Mouse (Mus musculus) ovary, postnatal 10 days (tissue): ENCODE results near the gene Upk3b.
"Not testable (repeated sequence)": the region's sequence is repeated elsewhere in the genome, so short reads cannot be mapped to it uniquely, and the experiment has no call there.

Experiments used
- DNase-seq: peaks from one replicate; pipeline ENCODE4 v3.0.0; 2022; ENCODE audit warnings: low spot score

Upk3b gene

DNA sequence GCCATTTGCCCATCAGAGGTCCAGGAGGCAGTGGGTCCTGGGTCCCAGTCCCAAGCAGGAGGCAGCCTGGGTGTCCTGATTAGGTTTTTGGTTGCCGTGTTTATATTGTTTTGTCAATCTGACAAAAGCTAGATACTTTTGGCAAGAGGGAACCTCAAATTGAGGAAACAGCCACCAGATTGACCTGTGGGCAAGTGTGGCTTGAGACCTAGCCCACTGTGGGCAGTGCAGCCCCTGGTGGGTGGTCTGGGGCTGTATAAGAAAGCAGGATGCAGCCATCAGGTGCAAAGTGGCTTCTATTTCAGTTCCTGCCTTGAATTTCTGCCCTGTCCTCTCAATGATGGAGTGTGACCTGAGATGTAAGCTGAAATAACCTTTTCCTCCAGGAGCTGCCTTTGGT lies 3.0 kb upstream of the Upk3b start:
- DNase-seq = no peak

DNA sequence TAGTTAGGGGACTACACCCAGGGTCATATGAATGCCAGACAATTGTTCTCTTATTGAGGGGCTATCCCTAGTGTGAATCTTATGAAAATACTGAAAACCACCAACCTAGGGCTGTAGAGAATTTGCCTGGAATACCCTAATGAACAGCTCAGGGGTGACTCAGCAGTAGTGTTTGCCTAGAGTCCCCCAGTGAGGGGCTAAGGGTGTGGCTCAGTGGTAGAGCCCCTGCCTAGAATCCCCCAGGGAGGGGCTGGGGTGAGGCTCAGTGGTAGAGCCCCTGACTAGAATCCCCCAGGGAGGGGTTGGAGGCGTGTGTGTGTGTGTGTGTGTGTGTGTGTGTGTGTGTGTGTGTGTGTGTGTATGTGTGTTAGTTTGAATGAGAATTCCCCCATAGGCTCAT lies 1.6 kb upstream of the Upk3b start:
- DNase-seq = no peak

DNA sequence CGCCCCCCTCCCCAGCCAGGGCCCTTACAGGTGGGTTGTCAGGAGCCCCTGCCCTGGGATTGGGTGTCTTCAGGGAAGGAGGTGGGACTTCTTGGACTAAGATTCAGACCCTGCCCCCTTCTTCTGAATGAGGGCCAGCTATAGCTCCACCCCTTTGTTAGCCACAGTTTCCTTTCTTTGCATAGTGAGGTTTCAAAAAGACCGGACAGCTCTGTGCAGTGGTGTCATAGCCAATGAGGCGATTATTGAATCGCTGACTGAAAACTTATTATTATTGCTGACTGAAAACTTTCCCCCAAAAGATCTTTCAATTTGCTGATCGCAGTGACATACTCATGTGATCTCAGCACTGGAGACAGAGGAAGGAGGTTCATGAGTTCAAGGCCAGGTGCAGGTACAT lies 1.9 kb downstream of the Upk3b start:
- DNase-seq = no peak

DNA sequence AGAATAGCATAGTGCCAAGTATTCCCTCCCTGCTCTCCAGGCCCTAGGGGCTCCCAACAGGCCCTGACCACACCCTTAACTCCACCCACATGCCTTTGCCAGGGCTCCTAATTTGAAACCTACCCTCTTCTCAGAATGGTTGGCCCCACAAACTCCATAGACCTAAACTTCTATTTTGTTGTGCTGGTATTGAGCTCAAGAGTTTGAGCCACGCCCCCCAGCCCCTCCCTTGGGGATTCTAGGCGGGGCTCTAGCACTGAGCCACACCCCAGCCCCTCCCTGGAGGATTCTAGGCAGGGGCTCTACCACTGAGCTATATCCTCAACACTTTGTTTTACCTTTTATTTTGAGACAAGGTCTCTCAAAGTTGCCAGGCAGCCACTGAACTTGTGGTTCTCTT lies 3.0 kb downstream of the Upk3b start:
- DNase-seq = no peak

DNA sequence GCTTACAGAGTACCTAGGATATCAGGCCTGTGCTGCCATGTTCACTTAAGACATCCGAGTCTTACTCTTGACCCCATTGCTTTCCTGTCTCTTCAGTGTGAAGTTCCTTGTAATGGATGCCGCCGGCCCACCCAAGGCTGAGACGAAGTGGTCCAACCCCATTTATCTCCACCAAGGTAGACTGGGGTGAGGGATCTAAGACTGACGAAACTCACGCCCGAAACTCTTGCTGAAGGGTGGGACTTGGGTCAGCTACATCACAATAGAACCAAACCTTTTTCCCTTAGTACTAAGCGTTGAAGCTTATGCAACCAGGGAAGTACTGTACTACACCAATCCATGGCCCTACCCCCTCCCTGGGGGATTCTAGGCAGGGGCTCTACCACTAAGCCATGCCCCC lies 3.4 kb downstream of the Upk3b start:
- no peak for DNase-seq

DNA sequence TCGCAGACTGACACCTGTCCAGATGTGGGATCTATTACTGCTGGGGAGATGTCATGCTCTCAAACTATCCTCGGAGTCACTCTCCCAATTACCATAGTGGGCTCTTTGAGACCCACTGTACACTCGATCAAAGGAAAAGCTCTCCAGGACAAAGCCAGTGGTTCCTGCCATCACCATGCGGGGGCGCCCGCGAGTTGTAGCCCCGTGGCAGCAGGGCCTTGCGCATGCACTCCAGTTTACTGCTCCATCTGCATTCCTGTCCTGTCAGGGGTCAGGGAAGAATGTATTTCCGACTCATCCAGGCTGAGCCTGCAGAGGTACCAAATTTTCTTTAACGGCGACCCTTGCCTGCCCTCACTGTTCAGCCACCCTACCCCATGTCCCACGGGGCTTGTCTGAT lies 6.6 kb downstream of the Upk3b start:
- no peak for DNase-seq

DNA sequence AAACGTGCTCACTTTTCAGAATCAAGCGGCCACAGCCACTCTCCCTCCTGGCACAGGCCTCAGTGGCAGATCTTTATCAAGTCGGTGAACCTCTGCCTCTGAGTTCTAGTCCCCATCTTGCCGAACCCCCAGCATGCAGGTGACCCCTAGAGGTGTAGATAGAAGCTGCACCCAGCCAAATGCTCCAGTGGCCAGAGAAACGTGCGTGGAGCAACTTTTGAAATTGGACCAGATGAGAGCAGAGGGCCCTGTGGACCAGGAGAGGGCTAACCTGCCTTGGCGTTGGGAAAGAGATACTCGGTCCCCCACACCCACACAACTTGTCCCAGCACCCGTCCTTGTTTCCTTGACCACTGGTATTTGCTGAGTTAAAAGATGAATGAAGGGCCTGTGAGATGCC lies 7.1 kb downstream of the Upk3b start:
- DNase-seq = no peak

DNA sequence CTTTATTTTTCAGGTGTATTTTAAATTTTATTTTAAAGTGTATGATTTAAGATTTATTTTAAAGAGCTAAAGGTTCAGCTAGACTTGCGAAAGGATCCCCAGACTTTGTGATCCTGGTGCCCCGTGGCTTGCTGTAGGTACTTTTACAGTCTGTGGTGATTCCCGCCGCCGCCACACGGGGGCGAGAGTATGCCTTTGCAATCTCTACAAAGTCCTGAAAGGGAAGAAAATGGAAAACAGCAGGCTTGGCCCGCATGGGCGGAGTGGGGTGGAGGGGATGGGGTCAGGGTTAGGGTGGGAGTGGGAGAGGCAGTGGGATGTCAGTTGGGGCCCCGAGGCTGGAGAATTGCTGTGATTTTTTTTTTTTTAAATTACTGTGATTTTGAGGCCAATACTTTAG lies 7.7 kb downstream of the Upk3b start:
- peak; percentile 86 for DNase-seq

DNA sequence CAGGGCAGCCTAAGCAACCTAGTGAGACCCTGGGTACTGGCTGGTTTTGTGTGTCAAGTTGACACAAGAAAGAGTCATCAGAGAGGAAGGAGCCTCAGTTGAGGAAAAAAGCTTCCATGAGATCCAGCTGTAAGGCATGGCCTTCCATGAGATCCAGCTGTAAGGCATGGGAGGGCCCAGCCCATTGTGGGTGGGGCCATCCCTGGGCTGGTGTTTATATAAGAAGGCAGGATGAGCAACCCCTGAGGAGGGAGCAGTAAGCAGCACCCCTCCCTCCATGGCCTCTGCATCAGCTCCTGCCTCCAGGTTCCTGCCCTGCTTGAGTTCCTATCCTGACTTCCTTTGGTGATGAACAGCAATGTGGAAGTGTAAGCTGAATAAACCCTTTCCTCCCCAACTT lies 10.2 kb downstream of the Upk3b start:
- DNase-seq = not testable (repeated sequence)

DNA sequence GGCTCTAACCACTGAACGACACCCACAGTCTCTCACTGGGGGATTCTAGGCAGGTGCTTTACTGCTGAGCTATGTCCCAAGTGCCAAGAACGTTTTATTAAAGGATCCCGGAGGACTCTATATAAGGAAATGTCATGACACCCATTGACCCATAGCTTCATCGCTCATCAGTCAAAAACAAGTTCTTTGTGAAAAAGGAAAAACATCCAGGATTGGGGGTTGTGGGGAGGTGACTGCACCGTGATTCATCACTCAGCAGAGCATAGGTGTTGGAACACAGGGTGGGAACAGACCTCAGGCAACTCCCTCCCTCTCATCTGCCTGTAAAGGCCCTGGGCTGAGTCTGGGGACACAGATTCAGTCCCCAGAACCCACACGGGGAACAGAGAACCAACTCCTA lies 11.6 kb downstream of the Upk3b start:
- DNase-seq = no peak

DNA sequence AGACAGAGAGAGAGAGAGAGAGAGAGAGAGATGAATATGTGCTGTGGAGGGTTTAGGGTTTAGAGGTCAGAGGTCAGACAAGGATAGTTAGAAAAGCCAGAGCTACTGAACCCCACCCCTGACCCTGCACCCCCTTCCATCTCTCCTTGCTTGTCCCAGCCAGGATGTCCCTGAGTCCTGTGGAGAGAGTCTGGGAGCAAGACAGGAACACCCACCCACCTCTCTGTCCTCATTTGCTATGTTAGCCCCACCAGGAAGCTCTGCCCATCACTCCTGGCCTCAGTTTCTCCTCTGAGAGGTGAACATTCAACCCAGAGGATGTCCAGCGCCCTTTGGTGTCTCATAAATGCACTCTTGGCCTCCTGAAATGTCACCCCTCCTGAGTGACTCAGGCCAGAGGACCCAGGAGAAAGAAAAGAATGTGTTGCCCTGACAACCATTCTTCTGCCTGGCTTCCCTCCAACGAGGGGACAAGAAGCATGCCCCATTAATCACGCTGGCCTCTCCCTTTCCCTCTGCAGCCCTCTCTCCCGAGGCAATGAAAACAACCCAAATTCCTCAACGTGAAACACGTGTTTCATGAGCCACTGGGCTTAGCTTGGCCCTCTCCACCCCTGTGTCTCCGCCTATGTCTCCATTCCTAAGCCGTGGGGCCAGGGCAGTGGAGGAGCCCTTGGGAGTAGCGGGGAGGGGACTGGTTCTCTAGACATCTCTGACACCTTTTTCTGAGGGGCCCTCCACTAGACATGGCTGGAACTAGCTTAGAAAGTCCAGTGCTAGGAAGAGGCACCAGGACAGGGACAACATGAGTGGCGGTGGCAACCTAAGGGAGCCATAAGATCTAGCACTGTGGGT lies 13.2 kb downstream of the Upk3b start:
- no peak for DNase-seq

DNA sequence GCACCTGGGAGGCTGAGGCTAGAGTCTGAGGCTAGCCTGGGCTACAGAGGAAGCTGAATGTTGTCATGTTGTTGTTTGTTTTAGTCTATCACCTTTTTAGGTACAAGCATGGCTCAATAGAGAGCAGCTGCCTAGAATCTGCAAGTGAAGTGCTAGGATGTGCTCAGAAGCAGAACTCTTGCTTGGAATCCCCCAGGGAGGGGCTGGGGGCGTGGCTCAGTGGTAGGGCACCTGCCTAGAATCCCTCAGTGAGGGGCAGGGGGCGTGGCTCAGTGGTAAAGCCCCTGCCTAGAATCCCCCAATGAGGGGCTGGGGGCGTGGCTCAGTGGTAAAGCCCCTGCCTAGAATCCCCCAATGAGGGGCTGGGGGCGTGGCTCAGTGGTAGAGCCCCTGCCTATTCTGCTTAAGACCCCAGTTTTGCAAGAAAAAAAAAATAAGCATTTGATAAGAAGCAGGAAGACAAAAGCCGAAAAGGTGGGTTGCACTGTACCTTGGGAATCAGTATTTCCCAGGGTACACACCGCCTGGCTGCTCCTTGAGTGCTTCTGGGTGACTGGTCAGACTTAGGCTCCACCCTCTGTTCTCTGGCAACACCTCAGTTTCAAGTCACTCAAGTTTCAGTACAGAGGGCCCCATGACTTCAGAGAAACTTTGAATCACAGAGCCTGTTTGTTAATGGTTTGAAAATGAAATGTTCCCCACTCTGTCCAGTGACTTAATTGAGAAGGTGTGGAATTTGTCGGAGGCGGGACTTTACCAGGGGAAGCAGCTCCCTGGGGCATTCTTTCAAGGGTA lies 14.8 kb downstream of the Upk3b start:
- no peak for DNase-seq

DNA sequence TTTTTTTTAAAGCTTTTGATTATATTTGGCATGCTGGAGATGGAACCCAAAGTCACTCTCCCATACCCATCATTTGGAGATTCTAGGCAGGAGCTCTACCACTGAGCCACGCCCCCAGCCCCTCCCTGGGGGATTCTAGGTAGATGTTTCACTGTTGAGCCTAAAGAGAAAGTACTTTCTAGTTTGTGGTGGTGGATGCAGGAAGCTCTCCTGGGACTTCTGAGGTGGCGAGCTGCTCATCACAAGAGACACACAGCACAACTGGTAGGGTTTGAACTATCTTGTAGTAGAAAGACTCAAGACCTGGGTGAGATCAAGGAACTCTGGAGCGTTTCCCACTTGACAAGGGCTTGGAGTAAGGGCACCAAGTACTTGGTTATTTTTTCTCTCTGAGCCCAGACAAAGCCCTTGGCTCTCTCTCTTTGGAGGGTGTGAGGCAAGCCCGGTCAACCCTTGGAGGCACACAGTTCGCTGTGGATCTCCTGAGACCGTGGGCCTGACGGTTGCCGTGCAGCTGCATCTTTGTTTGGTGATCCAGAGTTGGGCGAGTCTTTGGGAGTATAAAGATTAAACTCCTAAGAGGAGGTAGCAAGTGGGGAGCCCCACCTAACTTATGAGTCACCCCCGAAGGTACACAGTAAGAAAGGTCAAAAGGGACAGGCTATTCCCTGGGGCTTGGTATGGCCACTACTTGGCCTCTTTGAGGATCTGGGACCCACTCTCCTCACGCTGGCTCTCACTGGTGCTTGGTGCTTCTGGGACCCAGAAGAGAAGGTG lies 16.2 kb downstream of the Upk3b start, which contains the start of gene Upk3bl:
TSS of gene Upk3bl (plus strand) at position 192 of the 777 bp plus-strand sequence.
- no peak for DNase-seq

DNA sequence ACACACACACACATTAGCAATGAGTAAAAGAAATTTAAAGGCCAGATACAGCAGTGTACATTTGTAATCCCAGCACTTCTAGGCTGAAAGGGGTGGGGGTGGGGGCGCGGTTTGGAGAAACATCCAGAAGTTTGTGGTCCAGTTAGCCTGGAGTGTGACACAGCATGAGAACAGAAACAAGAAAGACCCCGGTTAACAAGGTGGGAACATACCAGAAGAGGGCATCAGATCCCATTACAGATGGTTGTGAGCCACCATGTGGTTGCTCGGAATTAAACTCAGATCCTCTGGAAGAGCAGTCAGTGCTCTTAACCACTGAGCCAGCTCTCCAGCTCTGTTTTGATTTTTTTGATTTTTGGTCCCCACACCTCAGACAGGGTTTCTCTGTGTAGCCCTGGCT lies 17.8 kb downstream of the Upk3b start:
- no peak for DNase-seq

DNA sequence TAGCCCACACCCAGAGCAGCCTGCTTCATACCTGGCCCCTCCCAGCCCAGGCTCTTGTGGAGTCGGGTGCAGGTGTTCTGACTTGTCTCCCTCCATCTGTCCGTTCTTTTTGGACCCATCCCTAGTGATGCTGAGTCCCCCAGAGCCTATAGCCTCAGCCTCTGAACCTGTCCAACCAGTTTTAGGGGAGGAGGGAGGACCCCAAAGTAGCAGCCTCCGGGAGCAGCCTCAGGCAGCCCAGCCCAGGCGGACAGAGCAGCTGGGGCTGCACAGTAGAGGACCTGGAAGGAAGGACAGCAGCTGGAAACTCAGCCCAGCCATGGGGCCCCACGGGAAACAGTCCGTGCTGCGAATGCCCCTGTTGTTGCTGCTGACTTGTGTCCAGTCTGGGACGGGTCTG lies 18.8 kb downstream of the Upk3b start:
- DNase-seq = no peak

DNA sequence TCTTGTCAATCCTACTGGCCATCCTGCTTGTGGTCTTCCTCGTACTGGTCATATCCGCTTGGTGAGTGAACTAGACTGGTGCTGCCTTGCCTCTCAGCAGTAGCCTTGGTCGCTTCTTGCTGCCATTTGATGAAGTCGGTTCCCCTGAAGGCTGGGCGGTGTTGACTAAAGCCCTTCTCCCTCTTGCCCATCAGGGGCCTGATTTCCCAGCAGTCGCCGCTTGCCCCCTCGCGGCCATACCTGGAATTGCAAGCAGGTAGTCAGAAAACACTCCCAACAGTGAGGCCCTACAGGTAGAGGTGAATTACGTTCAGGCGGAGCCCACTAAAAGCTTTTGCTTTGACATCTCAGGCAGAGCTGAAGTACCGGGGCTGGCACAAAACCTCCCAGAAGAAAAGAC lies 23.3 kb downstream of the Upk3b start:
- peak; percentile 81 for DNase-seq

DNA sequence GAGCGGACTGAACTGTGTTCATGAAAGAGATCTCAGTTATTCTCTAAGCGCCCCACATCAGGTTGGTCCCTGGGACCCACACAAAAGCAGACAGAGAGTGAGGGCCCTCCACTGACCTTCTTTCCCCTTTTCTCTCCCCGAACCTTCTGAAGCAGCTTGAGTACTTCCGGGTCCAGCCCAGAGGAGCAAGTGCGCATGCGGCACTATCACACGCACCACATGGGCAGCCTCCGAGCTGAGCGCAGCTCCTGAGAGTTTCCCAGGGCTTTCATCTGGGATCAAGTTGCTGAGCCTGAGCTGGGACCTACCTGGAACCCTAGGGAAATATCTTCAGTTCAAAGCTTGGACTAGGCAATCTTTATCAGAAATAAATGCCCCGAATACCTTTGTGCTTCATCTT lies 25.6 kb downstream of the Upk3b start:
- DNase-seq = no peak

DNA sequence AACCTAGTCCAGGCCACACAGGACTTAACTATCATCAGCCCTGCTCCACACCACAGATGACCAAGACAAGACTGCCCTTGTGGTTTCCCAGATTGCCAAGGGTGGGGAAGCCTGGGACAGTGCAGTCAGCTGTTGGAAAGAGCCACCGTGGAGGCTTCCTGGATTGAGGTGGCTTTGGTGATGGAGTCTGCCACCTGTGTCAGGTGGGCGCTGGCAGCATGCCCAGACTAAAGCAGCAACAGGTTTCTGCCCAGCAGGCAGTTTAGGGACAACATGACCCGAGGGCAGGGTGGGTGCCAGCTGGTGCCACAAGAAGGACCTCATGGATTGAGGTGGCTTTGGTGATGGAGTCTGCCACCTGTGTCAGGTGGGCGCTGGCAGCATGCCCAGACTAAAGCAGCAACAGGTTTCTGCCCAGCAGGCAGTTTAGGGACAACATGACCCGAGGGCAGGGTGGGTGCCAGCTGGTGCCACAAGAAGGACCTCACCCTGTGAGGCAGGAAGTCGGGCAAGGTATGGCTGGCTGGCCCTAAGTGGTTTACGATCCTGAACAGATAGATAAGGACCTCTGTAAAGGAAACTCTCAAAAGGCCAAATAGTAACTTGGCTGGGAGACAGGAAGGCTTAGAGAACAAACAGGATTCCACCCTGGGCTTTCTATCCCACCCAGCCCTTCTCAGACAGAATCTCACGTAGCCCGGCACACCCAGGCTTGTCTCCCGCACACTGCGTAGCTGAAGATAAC lies 28.3 kb downstream of the Upk3b start:
- not testable (repeated sequence) for DNase-seq

DNA sequence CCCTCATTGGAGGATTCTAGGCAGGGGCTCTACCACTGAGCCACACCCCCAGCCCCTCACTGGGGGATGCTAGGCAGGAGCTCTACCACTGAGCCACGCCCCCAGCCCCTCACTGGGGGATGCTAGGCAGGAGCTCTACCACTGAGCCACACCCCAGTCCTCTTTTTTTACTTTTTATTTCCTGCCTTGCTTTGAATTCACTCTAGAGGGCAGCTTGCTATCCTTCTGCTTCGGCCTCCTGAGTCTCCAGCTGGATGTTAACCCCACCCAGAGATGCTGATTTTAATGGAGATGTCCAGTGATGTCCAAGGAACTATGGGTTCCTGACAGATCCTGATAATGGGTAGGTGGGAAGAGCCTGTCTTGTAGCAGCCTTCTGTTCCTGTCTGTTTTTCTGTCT lies 31.1 kb downstream of the Upk3b start:
- DNase-seq = no peak

DNA sequence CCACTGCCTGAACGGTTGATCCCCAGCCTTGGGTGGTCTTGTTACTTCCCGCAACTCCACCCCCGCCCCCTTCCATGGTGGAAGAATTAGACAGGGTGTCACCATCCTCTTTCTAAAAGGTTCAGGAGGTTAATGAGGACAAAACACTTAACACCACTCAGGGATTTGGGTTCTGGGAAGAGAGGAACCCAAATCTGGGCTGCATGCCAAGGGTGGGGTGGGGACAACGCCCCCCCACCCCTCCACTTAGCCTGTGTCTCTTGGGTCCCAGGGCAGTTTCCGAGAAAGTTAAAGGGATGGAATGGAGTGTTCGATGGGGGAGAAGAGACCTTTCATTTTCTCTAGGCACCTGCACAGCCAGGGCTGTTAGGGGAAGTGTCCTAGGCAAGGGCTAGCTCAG lies 34.8 kb downstream of the Upk3b start:
- DNase-seq = no peak

DNA sequence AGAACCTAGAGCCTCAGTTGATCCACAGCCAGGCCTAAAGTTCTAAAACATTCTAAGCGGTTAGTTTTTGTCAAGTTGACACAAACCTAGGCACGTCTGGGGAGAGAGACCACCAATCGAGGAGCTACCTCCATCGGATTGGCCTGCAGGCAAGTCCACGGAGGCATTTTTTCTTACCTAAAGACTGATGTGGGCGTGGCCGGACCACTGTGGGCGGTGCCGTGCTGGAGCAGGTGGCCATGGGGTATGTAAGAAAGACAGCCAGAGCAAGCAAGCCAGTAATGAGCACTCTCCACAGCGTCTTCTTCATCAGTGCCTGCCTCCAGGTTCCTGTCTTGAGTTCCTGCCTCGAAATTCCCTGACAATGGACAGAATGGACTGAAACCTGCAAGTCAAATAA lies 35.2 kb downstream of the Upk3b start:
- no peak for DNase-seq

DNA sequence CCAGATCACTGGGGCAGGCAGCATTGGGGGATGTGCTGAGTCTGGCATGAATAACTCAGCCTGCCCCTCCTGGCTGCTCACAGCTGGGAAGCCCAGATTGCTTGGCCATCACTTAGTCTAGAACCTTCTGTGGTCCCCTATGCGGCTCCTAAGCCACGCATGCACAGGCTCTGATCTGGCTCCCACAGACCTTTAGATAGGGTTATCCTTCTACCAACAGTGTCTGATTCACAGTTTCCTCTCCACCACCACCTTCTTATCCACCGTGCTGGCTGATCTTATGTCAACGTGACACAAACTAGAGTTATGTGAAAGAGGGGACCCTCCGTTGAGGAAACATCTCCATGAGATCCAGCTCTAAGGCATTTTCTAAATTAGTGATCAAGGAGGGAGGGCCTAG lies 36.8 kb downstream of the Upk3b start:
- no peak for DNase-seq
